Mouse (Mus musculus): ENCODE results near the gene Cdhr2.

Gene Cdhr2

DNA sequence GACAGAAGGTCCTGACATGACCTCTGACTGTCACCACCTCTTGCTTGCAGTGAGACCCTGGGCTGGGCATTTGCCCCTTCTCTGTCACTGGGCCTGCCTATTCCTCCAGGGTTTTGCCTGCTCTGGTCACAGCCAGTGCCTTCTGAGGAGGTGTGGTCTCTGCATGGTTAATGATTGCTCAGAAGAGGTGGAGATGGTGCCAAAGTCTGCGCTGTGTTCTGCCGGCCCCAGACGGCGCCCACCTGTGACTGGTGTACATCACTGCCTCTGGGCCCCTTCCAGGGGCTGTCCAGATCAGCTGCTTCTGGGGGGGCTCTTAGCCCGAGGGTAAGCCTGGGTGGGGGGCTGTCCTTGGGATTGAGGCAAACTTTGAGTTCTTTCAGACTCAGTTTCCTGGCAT is at the start of gene Cdhr2:
Gene Cdhr2 (plus strand): TSS at position 219 of the 400 bp plus-strand sequence.
- in situ Hi-C loops (cut with MboI; ENCODE audit: low pct_unique_long_range_greater_than_20kb in 1 of 2, low sequenced_read_pairs in 2 of 2, unreplicated experiment in 1 of 2): loop anchor here in 1 of 2 experiments (5.0 kb wide), 1 partner anchor 36 kb away; no protein-coding TSS in a partner anchor

DNA sequence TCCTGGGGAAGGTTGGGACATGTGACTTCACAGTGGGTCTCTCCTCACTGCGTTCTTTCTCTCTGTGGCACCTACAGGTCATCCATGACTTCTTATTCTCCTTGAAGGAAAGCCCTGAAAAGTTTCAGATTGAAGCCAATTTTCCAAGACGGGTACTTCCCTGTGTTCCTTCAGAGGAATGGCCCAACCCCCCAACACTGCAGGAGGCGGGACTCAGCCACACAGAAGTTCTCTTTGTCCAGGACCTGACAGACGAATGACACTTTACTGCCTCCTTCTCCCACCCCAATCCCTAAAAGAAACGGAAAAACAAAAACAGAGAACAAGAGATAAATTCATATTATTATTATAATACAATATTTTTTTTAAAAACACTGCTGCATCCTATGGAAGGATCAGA is 40.4 kb upstream of the Cdhr2 start:
- in situ Hi-C loops (cut with MboI; ENCODE audit: low pct_unique_long_range_greater_than_20kb in 1 of 2, low sequenced_read_pairs in 2 of 2, unreplicated experiment in 1 of 2): no loop called here

DNA sequence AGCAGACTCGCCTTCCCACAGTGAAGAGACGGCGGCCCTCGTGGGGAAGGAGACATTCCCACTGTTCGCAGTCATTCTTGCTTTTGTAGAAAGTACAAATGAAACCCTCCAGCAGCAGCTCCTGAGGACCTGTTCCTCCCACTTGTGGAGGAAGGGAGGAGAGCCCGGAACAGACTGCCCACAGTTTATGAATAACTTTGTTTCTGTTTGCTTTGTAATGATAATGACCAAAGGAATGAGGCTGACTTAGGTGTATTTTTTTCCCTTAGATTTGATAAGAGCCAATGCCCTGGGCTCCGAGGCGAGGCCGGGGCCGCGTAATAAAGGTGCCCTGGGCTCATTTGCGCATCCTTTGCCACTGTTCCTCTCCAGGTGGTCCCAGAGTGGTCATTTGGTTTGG is 39.9 kb upstream of the Cdhr2 start:
- in situ Hi-C loops (cut with MboI; ENCODE audit: low pct_unique_long_range_greater_than_20kb in 1 of 2, low sequenced_read_pairs in 2 of 2, unreplicated experiment in 1 of 2): no loop called here

DNA sequence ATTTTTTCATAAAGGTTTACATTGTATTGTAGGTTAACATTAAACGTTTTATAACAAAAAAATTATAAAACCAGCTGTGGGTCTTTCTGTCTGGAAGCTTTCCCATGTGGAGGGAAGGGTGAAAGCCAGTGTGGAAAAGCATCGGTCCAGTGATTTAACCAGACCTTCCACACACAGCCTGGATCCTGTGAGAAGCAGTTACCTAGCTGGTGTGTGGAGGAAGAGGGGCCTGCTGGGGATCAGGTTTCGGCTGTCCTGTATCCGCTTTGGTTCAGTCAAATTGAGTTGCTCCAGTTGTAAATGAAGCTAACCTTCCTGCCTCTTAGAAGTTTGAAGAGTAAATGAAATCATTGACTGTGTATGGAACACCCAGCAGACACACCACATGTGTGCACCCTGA is 37.3 kb upstream of the Cdhr2 start:
- in situ Hi-C loops (cut with MboI; ENCODE audit: low pct_unique_long_range_greater_than_20kb in 1 of 2, low sequenced_read_pairs in 2 of 2, unreplicated experiment in 1 of 2): no loop called here

DNA sequence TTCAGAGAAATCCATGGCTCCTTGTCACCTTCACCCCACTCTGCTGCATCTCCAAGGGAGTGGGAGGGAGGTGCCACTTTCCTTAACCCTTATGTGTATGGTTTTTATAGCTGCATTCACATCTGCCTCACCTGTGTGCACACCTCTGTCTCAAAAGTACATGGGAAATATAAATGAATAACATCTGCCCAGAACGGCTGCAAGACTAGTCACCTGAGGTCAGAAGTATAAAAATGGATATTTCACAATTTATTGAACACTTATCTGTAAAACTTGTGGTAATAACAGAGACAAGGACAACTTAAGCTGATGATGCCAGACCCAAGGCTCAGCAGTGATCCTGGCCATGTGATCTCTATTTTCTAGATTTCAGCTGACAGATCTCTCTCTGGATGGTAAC is 36.8 kb upstream of the Cdhr2 start:
- in situ Hi-C loops (cut with MboI; ENCODE audit: low pct_unique_long_range_greater_than_20kb in 1 of 2, low sequenced_read_pairs in 2 of 2, unreplicated experiment in 1 of 2): no loop called here

DNA sequence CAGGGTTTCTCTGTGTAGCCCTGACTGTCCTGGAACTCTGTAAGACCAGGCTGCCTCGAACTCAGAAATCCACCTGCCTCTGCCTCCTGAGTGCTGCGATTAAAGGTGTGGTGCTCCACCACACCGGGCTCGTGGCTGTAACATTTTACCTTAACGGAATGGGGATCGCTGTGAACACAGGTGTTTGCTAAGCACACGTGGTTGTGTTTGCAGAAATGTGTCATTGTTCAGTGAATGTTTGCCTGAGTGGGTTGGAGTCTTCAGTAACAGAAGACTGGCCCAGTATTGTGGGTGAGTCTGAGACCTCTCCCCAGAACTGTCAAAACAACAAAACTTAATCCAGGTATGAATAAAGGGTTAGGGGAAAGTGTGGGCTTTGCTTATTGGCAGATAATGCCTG is 36.2 kb upstream of the Cdhr2 start:
- in situ Hi-C loops (cut with MboI; ENCODE audit: low pct_unique_long_range_greater_than_20kb in 1 of 2, low sequenced_read_pairs in 2 of 2, unreplicated experiment in 1 of 2): no loop called here

DNA sequence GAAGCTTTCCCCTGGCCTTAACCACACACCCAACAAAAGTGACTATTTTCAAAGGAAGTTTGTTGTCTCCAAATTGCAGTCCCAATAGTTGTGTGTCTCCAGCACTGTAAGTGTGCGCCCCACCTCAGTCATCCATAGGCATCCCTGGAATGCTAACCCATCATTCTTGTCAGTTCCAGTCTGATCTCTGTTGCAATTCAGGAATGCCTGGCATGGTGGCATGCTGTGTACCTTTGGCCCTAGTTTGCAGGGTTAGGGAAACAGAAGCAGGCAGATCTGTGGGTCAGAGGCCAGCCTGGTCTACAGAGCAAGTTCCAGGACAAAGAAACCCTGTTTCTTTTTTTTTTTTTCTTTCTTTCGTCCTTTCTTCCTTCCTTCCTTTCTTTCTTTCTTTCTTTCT is 30.8 kb upstream of the Cdhr2 start:
- in situ Hi-C loops (cut with MboI; ENCODE audit: low pct_unique_long_range_greater_than_20kb in 1 of 2, low sequenced_read_pairs in 2 of 2, unreplicated experiment in 1 of 2): no loop called here

DNA sequence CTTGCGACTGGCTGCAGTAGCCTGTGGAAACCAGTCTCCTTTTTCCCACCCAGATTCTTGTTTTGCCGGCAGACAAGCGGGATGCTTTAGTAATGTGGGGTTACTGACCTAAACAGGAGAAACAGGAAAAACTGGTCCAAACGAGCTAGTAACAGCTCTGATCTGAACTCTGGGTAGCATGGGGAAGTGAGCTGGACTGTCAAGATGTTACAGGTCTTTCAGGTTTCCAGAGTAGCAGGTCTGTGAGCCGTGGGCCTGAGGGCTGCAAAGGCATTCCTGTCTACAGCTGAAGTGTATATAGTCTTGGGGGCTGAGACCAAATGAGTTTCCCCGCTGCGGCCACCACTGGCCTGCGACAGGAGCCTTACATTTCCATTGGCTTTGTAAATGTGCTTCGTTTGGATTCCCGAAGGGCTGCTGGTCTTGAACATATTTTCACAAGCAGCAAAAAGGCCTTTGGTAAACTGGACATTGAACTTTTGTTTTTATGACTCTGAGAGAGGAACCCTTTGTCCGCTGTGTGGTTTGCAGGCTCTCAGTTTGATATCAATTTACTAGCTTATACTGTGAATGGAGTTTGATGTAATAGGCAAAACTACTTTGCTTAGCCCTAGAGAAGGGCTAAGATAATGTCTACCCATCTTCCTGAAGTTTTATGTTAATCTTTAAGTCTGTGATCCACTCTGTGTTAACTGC is 25.2 kb upstream of the Cdhr2 start:
- in situ Hi-C loops (cut with MboI; ENCODE audit: low pct_unique_long_range_greater_than_20kb in 1 of 2, low sequenced_read_pairs in 2 of 2, unreplicated experiment in 1 of 2): no loop called here

DNA sequence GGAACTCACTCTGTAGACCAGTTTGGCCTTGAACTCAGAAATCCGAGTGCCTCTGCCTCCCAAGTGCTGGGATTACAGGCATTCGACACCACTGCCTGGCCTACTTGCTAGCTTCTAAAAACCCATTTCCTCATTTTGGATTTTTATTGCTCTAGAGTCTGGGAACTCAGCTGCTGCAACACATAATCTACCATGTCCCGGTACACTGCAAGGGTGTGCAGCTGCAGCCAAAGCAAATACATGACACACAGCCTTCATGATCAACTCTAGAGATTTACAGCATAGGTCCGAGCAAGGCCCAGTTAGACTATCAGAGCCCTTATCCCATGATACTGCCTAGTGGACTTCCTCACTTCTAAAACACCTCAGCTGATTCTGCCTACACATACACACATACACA is 23.0 kb upstream of the Cdhr2 start:
- in situ Hi-C loops (cut with MboI; ENCODE audit: low pct_unique_long_range_greater_than_20kb in 1 of 2, low sequenced_read_pairs in 2 of 2, unreplicated experiment in 1 of 2): no loop called here

DNA sequence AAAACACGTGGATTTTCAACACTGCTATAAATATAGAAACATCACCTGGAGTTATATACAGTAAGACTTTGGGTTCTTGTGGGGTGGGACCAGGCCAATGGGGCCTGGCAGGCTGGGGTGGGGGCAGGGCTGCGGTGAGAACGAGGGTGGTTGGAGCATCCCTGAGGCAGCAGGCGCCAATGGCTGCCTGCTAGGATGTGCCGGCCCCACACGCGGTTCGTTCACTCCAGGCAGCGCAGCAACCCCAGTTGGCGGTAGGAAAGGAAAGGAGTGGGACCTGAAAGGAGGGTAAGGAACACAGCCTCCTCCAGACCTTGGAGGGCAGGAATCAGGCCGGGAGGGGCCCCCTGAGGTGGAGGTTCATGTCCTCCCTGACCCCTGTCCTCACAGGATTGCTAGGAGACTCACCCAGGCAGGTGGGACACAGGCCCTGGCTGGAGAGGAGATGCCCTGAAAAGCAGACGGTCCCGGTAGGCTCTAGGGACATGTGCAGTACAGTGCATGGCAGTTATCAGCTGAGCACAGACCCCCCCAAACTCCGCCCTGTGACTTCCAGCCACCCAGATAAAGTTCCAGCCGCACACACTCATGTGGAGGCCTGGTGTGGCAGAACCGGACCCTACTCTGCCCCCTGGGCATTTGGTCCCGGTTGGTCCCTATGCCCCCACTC is 20.9 kb upstream of the Cdhr2 start:
- in situ Hi-C loops (cut with MboI; ENCODE audit: low pct_unique_long_range_greater_than_20kb in 1 of 2, low sequenced_read_pairs in 2 of 2, unreplicated experiment in 1 of 2): no loop called here

DNA sequence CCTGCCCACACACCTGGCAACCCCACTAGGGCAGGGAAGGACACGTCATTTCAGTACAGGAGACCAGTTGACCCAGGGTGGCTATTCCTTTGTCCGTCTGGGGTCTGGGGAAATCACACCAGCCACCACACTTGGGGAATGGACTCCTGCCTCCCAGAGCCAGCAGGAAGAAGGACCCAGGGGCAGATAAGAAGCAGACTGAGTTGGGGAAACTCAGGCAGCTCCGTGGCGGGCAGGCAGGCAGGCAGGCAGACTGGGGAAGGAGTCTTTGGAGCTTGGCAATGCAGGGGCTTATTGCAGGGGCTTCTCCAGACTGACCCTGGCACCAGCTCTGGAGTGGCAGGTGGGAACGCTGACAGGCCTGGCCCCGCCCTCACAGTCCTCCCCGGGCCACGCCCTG is 20.0 kb upstream of the Cdhr2 start:
- in situ Hi-C loops (cut with MboI; ENCODE audit: low pct_unique_long_range_greater_than_20kb in 1 of 2, low sequenced_read_pairs in 2 of 2, unreplicated experiment in 1 of 2): no loop called here

DNA sequence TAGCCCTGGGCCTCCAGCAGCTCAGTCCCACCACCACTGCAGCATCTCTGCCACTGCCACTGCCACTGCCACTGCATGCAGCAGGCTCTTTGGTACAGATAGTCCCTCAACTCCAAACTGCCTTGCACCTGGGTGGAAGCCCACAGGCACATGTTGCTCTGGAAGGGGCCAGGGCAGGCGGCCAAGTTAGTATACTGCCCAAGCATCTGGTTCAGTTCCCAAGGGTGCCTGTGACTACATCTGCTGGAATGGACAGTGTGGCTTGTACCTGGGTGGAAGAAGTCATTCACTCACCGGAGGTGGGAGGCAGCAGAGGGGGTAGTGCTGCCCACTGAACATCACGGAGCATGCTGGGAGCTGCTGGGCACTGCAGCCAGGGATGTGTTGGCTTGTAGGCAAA is 18.0 kb upstream of the Cdhr2 start:
- in situ Hi-C loops (cut with MboI; ENCODE audit: low pct_unique_long_range_greater_than_20kb in 1 of 2, low sequenced_read_pairs in 2 of 2, unreplicated experiment in 1 of 2): no loop called here

DNA sequence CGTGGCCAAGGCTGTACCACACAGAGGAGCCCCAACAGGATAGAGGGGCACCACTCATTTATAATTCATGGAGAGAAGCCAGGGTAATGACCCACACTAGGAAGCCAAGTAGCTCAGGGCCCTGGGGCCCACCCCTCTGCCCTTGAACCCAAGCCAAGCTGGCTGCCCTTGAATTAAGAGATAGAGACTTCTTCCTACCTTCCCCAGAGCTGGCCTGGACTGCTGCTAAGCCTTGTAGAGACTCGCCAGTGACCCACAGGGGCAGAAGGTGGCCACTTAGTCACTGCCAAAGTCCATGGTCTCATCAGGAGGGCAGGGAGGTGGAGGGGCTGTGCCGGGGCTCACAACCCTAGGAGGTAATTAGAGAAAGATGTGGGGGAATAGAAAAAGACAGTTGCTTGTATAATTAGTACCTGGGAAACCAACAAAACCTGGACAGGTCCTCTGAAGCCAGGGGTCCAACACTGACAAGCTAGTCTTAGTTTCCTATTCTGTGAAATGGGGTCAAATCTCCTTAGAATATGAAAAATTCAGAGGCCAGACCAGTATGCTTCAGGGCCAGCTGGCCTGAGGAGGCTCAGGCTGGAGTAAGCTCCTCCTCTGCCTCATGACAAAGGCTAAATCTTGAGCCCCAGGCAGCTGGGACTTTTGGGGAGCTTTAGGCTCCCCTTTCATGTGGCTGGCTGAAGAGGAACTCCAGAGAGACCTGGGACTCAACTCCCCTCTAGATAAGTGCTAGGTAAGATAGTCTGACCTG is 16.9 kb upstream of the Cdhr2 start:
- in situ Hi-C loops (cut with MboI; ENCODE audit: low pct_unique_long_range_greater_than_20kb in 1 of 2, low sequenced_read_pairs in 2 of 2, unreplicated experiment in 1 of 2): no loop called here

DNA sequence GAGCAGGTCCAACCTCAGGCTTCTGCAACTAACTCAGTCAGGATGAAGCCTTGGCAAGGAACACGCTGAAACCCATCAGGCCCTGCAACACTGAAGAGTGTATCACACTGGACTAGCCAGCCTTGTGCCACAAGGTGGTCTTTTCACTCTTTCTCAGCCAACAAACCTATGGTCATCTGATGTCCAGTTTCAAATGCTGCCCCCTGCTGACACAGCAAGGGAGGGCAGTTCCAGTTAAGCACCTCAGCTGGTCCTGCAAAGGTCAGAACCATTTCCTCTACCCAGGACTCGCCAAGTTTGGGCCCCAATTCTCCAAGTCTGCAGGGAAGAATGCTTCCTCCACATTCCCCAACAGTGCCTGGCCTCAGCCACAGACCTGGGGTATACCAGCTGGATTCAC is 16.1 kb upstream of the Cdhr2 start:
- in situ Hi-C loops (cut with MboI; ENCODE audit: low pct_unique_long_range_greater_than_20kb in 1 of 2, low sequenced_read_pairs in 2 of 2, unreplicated experiment in 1 of 2): no loop called here

DNA sequence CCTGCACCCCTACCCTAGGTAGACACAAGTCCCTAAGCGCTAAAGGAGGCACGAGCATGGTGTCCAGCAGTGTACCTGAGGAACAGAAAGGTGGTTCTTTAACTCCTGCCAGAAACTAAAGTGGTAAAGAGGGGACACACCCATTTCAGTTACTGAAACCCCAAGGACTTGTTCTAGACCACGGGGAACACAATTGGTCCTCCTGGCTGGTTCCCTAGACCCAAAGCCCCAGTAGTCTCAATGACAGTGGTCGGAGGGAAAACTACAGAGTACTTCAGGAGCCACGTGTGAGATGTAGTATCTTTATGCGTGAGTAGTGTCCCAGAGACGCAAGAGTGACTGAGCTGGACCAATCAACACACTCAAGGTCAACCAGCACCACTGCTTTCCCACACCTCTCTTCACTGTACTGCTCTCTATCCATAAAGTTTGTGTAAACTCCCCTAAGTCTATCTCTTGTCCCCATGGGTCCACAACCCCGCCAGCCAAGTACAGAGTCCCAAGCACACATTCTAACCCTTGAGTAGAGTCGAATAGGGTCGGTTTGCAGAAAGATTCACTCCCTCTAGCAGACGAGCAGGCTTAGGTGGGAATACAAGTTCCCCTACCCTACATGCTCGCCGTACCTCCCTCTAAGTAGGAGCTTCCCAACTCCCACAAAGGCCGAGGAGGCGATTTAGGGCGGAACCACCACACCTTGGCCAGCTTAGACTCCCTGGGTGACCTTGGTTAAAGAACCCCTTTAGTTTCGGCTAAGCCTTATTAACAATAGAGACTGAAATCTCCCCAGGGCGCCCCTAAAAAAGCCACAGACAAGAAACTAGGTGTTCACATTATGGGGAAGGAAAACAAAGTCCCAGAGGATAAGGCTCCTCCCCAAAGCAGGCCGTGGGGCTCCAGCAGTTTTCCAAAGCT is 14.9 kb upstream of the Cdhr2 start:
- in situ Hi-C loops (cut with MboI; ENCODE audit: low pct_unique_long_range_greater_than_20kb in 1 of 2, low sequenced_read_pairs in 2 of 2, unreplicated experiment in 1 of 2): no loop called here

DNA sequence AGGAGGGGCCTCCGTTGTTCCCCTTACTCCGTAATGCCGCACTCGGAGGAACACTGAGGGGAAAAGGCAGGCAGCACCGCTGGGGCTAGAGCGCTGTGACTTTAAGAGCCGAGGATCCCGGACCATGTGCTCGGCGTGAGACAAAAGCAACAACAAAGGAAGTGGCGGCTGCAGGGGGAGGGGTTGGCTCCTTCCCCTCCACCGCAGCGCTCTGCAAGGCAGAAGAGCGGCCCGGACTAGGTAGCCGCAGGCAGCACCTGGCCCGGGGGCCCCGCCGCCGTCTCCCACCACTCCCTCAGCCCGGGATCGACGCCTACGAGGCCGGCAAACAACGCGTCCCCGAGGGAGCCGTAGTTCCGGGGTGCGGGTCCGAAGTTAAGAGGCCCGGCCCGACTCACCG is 14.2 kb upstream of the Cdhr2 start:
- in situ Hi-C loops (cut with MboI; ENCODE audit: low pct_unique_long_range_greater_than_20kb in 1 of 2, low sequenced_read_pairs in 2 of 2, unreplicated experiment in 1 of 2): no loop called here

DNA sequence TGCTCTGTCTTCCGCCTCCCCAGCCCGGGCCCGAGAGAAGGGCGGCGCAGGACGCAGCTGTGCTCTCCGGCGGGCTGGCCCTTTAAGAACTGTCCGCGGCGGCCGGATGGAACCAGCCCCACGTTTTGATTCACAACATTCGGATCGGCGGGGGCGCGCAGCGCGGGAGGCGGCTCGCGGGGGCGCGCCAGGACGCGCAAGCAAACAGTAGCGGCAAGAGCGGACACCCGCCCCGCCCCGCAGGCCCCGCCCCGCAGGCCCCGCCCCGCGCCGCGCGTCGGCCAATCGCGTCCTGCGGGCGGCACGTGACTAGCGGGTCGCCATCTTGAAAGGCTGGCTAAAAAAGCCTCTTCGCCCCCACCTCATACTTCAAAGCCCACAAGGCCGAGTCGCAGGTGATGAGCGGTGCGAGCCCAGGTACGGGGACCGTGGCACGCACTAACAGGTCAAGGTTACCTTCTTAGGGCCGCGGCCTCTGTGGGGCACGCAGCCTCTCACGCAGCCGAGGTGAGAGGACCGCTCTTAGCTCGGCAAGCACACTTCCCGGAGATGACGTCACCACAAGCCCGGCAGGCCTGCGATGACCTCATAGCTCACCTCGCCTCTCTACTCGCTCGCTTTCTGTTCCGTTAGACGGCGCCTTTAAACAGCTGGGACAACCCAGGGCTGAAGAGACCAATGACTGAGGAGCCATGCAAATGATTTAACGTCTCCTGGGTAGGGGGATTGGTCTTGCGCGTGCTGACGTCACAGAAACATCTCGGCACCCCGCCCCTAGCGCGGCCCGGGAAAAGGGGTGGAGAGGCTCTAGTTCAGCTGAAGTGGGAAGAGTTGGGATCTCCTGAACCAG is 13.5 kb upstream of the Cdhr2 start:
- in situ Hi-C loops (cut with MboI; ENCODE audit: low pct_unique_long_range_greater_than_20kb in 1 of 2, low sequenced_read_pairs in 2 of 2, unreplicated experiment in 1 of 2): no loop called here

DNA sequence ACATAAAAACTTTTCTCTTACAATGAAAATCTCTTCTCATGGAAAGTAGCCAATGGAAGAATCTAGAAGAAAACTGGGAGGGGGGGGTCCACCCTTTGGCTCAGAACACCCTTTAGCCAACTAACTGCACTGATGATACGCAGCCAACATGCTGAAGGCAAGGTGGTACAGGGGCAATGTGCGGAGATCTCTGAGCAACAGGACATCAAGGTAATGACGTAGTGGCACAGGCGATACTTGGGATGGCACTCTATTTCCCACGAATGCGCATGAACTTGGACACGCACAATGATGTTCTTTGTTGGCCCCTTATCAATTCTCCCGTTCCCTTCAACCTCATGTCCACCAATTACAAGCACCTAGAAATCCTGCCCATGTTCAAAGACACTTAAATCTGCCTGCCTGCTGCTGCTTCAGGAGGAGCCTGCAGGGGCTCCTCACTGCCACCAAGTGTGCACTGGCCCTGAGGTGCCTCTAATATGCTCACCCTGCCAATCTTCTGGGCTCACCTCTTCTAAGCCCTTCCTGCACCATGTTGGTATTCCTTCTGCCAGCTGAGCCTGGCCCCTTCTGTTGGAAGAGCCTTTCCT is 11.0 kb upstream of the Cdhr2 start:
- in situ Hi-C loops (cut with MboI; ENCODE audit: low pct_unique_long_range_greater_than_20kb in 1 of 2, low sequenced_read_pairs in 2 of 2, unreplicated experiment in 1 of 2): no loop called here
